Mouse (Mus musculus) liver, embryonic 14.5 days (tissue): ENCODE measurements at regions not wholly inside any gene's neighbourhood (a gene's known extent, or its start where the extent isn't known, plus 50 kb on each side); places are given as distances from the start of the nearest gene placed in this dataset.

Experiments
- CTCF ChIP-seq: IDR thresholded peaks from 2 replicates; pipeline ENCODE4 v1.5.1; 2016; ENCODE audit warnings: antibody characterized with exemption, low read depth, control low read depth
- EP300 ChIP-seq: IDR thresholded peaks from 2 replicates; pipeline ENCODE4 v1.6.1; 2016; ENCODE audit warnings: antibody characterized with exemption, low read depth

GRCm38 (mm10) chr3:19385675-19386074, 242.8 kb downstream of the 1700064H15Rik start:
- TF ChIP-seq CTCF (no peak), EP300 (no peak)
